Mouse (Mus musculus): ENCODE results near the gene Dip2b.

DNA sequence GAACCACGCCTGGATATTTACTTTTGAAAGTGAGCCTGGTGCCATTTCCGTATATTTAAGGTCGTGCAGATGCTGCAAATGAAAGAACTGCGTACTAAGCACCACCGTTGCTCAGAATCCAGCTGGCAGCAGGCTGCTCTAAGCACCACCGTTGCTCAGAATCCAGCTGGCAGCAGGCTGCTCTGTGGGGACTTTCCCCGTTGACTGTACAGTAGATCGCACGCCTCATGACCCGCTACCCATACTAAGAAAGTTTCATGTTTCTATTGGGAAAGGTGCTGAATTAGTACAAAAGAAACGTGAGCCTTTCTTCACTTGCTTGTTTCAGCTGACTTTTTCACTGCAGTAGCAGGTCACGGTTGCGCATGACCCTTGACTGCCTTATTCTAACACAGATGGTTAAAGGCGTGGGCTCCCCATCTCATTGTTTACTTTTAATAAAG lies 150.5 kb downstream of the Dip2b start:
- TF ChIP-seq CTCF (IDR thresholded peaks at IDR 0.05; ENCODE audit: extremely low read depth, insufficient read depth, low read length) = no peak
- no peak for TF ChIP-seq POLR2A (IDR thresholded peaks at IDR 0.05; ENCODE audit: extremely low read depth, insufficient read depth, low read length)
